Mouse (Mus musculus): ENCODE measurements around the gene Edc3. TPM values are rescaled to one million over a fixed set of nuclear protein-coding genes. Genes with fewer than 3 reads are reported as not detected.
A peak's percentile ranks its signal among the peaks of the same experiment; 100 is the strongest.

The Edc3 gene
- polyA plus RNA-seq (2014; fragmentation: Nextera tagmentation; extraction: Ambion mirVana) = 14.3 and 15.5 TPM in 2 replicates

DNA sequence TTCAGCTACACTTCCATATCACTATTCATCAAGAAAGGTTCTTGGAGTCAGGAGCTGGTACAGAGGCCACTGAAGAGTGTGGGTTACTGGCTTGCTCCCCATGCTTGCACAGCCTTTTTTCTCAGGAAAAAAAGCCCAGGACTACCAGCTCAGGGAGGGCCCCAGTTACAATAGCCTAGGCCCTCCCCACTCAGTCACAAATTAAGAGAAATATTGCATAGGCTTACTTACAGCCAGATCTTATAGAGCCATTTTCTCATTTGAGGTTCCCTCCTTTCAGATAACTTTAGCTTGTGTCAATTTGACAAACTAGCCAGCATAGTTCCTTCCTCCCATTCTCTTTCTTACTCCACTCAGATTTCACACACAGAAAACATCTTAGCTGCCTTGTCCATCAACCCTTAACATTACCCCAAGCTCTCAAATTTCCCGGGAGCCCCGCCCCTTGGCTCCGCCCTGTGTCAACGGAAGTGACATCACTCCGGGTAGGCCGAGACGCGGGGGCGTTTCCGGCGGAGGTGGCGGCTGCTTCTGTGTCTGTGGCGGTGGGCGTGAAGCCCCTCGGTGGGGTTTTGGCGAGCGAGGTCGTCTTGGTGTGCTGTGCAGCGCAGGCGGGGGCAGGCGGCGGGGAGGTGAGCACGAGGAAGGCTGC, at the start of gene Edc3:
Gene Edc3 (plus strand): TSS at position 473 of the 652 bp plus-strand sequence.
- Histone ChIP-seq H3K27me3 (ENCODE audit: control insufficient read depth, insufficient read depth, low read length) (no peaks in the 10 kb centered on the region), H3K4me3 (ENCODE audit: low read depth, low read length) (peak within 1 kb of the TSS; percentile 84), H3K36me3 (ENCODE audit: control insufficient read depth, insufficient read depth, low read length) (peaks cover 7% of the 10 kb centered on the region), H3K27ac (ENCODE audit: low read depth, low read length) (peak within 1 kb of the TSS; percentile 73), H3K4me2 (peak within 1 kb of the TSS; percentile 78), H3K9me3 (replicated peaks; ENCODE audit: control insufficient read depth, low read length) (no peaks in the 10 kb centered on the region), H3K9ac (ENCODE audit: low read depth, low read length) (peak within 1 kb of the TSS; percentile 95), H3K4me1 (ENCODE audit: control insufficient read depth, insufficient read depth, low read length) (peaks cover 4% of the 10 kb centered on the region)
- peak; percentile 82 for ATAC-seq (replicated peaks; ENCODE audit: insufficient number of reproducible peaks, low FRiP score, low TSS enrichment)
- under 1% methylated on average over 23 of the region's 23 CpGs for WGBS (ENCODE audit: insufficient replicate concordance)

DNA sequence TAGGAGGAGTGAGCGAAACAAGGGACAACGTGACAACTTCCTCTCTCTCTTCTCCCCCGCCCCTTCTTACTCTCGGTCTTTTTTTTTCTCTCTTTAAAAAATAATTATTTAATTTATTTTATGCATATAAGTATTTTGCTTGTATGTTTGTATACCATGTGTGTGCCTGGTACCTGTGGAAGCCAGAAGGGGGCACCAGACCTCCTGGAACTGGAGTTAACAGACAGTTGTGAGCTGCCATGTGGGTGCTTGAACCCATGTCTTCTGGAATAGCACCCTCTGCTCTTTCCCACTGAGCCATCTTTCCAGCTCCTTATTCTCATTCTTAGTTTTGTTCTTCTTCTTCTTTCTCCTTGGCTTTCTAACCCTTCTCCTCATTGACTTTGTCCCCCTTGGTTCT, 49.4 kb upstream of the Edc3 start:
- H3K27me3 ChIP-seq (ENCODE audit: control insufficient read depth, insufficient read depth, low read length) = peaks cover 9% of the 10 kb centered on the region
- ATAC-seq (replicated peaks; ENCODE audit: insufficient number of reproducible peaks, low FRiP score, low TSS enrichment) = no peak
- 89% methylated on average over 4 of the region's 4 CpGs for WGBS (ENCODE audit: insufficient replicate concordance)
- H3K36me3 ChIP-seq (ENCODE audit: control insufficient read depth, insufficient read depth, low read length) = no peaks in the 10 kb centered on the region
- H3K9me3 ChIP-seq (replicated peaks; ENCODE audit: control insufficient read depth, low read length) = no peaks in the 10 kb centered on the region
- H3K4me1 ChIP-seq (ENCODE audit: control insufficient read depth, insufficient read depth, low read length) = peaks cover 7% of the 10 kb centered on the region; the same call in 1 of the 2 replicates
- H3K4me2 ChIP-seq = no peak overlapping the region
- no peak overlapping the region for H3K9ac ChIP-seq (ENCODE audit: low read depth, low read length)
- H3K27ac ChIP-seq (ENCODE audit: low read depth, low read length) = no peak overlapping the region
- no peak overlapping the region for H3K4me3 ChIP-seq (ENCODE audit: low read depth, low read length)

DNA sequence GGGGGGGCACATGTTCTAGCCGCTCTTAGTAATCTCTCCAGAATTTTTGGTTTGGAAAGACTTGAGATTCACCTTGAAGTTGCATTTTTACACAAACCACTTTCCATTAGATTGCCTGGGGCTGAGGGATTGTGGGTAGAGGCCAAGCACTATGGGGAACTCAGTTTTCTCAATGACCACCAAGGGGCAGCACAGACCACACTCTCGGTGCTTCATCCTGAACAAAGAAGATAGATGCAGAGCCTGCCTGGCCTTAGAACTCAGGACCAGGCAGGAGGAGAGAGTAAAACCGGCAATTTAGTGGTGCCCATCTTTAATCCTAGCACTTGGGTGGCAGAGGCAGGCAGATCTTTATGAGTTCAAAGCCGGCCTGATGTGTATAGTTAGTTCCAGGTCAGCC, 48.6 kb upstream of the Edc3 start:
- ATAC-seq (replicated peaks; ENCODE audit: insufficient number of reproducible peaks, low FRiP score, low TSS enrichment) = no peak
- H3K4me3 ChIP-seq (ENCODE audit: low read depth, low read length) = no peak overlapping the region
- peaks cover 4% of the 10 kb centered on the region; the same call in 1 of the 2 replicates for H3K4me1 ChIP-seq (ENCODE audit: control insufficient read depth, insufficient read depth, low read length)
- no peak overlapping the region for H3K9ac ChIP-seq (ENCODE audit: low read depth, low read length)
- H3K27ac ChIP-seq (ENCODE audit: low read depth, low read length) = no peak overlapping the region
- H3K36me3 ChIP-seq (ENCODE audit: control insufficient read depth, insufficient read depth, low read length) = no peaks in the 10 kb centered on the region
- WGBS (ENCODE audit: insufficient replicate concordance) = 19% methylated on average over 4 of the region's 4 CpGs
- peaks cover 1% of the 10 kb centered on the region for H3K27me3 ChIP-seq (ENCODE audit: control insufficient read depth, insufficient read depth, low read length)
- no peak overlapping the region for H3K4me2 ChIP-seq
- H3K9me3 ChIP-seq (replicated peaks; ENCODE audit: control insufficient read depth, low read length) = no peaks in the 10 kb centered on the region

DNA sequence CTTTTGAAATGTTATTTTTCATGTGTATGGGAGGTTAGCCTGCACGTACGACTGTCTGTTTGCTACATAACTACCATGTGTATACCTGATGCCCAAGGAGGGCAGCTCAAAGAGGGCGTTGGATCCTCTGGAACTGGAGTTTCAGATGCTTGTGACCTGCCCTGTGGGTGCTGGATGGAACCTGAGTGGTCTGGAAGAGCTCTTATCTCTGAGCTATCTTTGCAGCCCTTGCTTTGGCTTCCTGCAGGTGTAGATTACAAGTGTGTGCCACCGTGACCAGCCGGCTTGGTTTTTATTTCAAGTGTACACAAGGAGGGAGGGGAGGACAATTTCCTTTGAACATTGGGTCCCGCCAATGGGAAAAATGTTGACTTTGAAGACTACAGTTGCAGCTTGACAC, 47.8 kb upstream of the Edc3 start:
- WGBS (ENCODE audit: insufficient replicate concordance) = 63% methylated on average over 6 of the region's 6 CpGs
- no peak for ATAC-seq (replicated peaks; ENCODE audit: insufficient number of reproducible peaks, low FRiP score, low TSS enrichment)
- Histone ChIP-seq H3K9me3 (replicated peaks; ENCODE audit: control insufficient read depth, low read length) (no peaks in the 10 kb centered on the region), H3K27me3 (ENCODE audit: control insufficient read depth, insufficient read depth, low read length) (no peaks in the 10 kb centered on the region), H3K4me3 (ENCODE audit: low read depth, low read length) (no peak overlapping the region), H3K36me3 (ENCODE audit: control insufficient read depth, insufficient read depth, low read length) (no peaks in the 10 kb centered on the region), H3K4me2 (no peak overlapping the region), H3K9ac (ENCODE audit: low read depth, low read length) (no peak overlapping the region), H3K27ac (ENCODE audit: low read depth, low read length) (no peak overlapping the region), H3K4me1 (ENCODE audit: control insufficient read depth, insufficient read depth, low read length) (peaks cover 4% of the 10 kb centered on the region; the same call in 1 of the 2 replicates)

DNA sequence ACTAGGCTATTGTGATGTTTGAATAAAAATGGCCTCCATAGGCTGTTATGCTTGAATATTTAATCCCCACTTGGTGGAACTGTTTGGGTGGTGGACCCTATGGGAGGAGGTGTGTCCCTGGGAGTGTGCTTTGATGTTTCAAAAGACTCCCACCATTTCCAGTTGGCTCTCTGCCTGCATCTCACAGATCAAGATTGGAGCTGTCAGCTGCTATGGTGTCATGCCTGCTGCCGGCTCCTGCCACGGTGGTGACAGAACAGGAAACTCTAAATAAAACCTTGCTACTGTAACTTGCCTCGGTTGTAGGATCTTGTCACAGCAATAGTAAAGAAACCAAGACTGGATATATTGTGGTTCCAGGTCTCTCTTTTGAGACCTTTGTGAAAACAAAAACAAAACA, 46.8 kb upstream of the Edc3 start:
- H3K4me3 ChIP-seq (ENCODE audit: low read depth, low read length) = no peak overlapping the region
- no peaks in the 10 kb centered on the region for H3K36me3 ChIP-seq (ENCODE audit: control insufficient read depth, insufficient read depth, low read length)
- no peaks in the 10 kb centered on the region for H3K27me3 ChIP-seq (ENCODE audit: control insufficient read depth, insufficient read depth, low read length)
- 35% methylated on average over 3 of the region's 3 CpGs for WGBS (ENCODE audit: insufficient replicate concordance)
- no peak overlapping the region for H3K4me2 ChIP-seq
- H3K9ac ChIP-seq (ENCODE audit: low read depth, low read length) = no peak overlapping the region
- no peaks in the 10 kb centered on the region for H3K4me1 ChIP-seq (ENCODE audit: control insufficient read depth, insufficient read depth, low read length)
- no peaks in the 10 kb centered on the region for H3K9me3 ChIP-seq (replicated peaks; ENCODE audit: control insufficient read depth, low read length)
- ATAC-seq (replicated peaks; ENCODE audit: insufficient number of reproducible peaks, low FRiP score, low TSS enrichment) = no peak
- H3K27ac ChIP-seq (ENCODE audit: low read depth, low read length) = no peak overlapping the region

DNA sequence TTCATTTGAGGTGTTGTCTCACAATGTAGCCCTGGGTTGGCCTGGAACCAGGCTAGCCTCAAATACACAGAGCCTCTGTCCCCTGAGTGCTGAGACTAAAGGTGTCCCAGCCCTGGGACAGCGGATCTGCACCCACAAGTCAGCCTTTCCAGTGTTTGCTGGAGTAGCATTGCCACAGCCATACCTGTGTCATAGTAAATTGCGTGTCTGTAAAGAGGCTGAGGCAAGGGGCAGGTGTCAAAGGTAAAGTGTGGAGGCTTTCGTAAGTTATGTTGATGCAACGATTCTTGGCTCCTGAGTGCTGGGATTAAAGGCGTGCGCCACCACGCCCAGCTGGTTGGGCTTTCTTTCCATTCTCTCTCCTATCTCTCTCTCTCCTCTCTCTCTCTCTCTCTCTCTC, 43.7 kb upstream of the Edc3 start:
- Histone ChIP-seq H3K27ac (ENCODE audit: low read depth, low read length) (no peak overlapping the region), H3K36me3 (ENCODE audit: control insufficient read depth, insufficient read depth, low read length) (no peaks in the 10 kb centered on the region), H3K4me1 (ENCODE audit: control insufficient read depth, insufficient read depth, low read length) (peaks cover 3% of the 10 kb centered on the region; the same call in 1 of the 2 replicates), H3K4me3 (ENCODE audit: low read depth, low read length) (no peak overlapping the region), H3K4me2 (no peak overlapping the region), H3K9ac (ENCODE audit: low read depth, low read length) (no peak overlapping the region), H3K27me3 (ENCODE audit: control insufficient read depth, insufficient read depth, low read length) (no peaks in the 10 kb centered on the region), H3K9me3 (replicated peaks; ENCODE audit: control insufficient read depth, low read length) (no peaks in the 10 kb centered on the region)
- 50% methylated on average over 7 of the region's 7 CpGs for WGBS (ENCODE audit: insufficient replicate concordance)
- ATAC-seq (replicated peaks; ENCODE audit: insufficient number of reproducible peaks, low FRiP score, low TSS enrichment) = no peak

DNA sequence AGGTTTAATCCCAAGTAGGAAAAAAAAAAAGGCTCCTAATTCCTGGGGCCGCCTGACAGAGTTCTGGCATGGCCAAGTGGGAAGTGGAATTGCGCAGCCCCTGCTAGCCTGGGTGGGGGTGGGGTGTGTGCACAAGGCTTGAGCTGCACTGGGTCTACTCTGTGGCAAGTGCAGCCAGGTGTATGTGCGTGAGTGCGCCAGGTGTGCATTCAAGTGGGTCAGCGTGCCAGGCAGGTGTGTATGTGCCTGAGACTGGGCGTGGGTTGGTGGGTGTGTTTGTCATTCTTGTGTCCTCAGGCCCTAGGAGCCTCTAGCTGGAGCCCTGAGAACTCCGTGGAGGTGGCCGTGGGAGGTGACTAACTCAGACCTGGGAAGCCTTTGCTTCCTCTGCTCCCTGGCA, 41.8 kb upstream of the Edc3 start:
- no peak overlapping the region for H3K4me2 ChIP-seq
- no peaks in the 10 kb centered on the region for H3K9me3 ChIP-seq (replicated peaks; ENCODE audit: control insufficient read depth, low read length)
- 85% methylated on average over 8 of the region's 8 CpGs for WGBS (ENCODE audit: insufficient replicate concordance)
- no peak overlapping the region for H3K4me3 ChIP-seq (ENCODE audit: low read depth, low read length)
- ATAC-seq (replicated peaks; ENCODE audit: insufficient number of reproducible peaks, low FRiP score, low TSS enrichment) = no peak
- peaks cover 3% of the 10 kb centered on the region; the same call in 1 of the 2 replicates for H3K4me1 ChIP-seq (ENCODE audit: control insufficient read depth, insufficient read depth, low read length)
- H3K36me3 ChIP-seq (ENCODE audit: control insufficient read depth, insufficient read depth, low read length) = no peaks in the 10 kb centered on the region
- H3K27ac ChIP-seq (ENCODE audit: low read depth, low read length) = no peak overlapping the region
- H3K9ac ChIP-seq (ENCODE audit: low read depth, low read length) = no peak overlapping the region
- H3K27me3 ChIP-seq (ENCODE audit: control insufficient read depth, insufficient read depth, low read length) = no peaks in the 10 kb centered on the region

DNA sequence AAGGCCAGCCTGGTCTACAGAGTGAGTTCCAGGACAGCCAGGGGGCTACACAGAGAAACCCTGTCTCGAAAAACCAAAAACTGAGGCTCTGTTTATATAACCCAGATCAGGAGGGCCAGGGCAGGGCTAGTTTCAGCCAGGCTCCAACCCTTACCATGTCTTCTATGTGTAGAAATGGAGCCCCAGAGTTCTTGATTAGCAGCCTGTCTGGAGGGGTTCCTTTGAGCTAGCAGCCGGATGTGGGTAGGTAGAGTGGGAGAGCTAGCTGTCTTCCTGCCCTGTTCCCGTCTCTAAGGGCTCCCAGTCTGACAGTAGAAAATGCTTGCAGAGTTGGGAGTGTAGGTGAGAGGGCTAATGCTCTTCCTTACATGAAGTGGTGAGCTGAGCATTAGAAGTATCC, 41.2 kb upstream of the Edc3 start:
- Histone ChIP-seq H3K27me3 (ENCODE audit: control insufficient read depth, insufficient read depth, low read length) (no peaks in the 10 kb centered on the region), H3K36me3 (ENCODE audit: control insufficient read depth, insufficient read depth, low read length) (no peaks in the 10 kb centered on the region), H3K9me3 (replicated peaks; ENCODE audit: control insufficient read depth, low read length) (no peaks in the 10 kb centered on the region), H3K9ac (ENCODE audit: low read depth, low read length) (no peak overlapping the region), H3K27ac (ENCODE audit: low read depth, low read length) (no peak overlapping the region), H3K4me2 (no peak overlapping the region), H3K4me1 (ENCODE audit: control insufficient read depth, insufficient read depth, low read length) (peaks cover 3% of the 10 kb centered on the region; the same call in 1 of the 2 replicates), H3K4me3 (ENCODE audit: low read depth, low read length) (no peak overlapping the region)
- no peak for ATAC-seq (replicated peaks; ENCODE audit: insufficient number of reproducible peaks, low FRiP score, low TSS enrichment)
- WGBS (ENCODE audit: insufficient replicate concordance) = 61% methylated on average over 3 of the region's 3 CpGs

DNA sequence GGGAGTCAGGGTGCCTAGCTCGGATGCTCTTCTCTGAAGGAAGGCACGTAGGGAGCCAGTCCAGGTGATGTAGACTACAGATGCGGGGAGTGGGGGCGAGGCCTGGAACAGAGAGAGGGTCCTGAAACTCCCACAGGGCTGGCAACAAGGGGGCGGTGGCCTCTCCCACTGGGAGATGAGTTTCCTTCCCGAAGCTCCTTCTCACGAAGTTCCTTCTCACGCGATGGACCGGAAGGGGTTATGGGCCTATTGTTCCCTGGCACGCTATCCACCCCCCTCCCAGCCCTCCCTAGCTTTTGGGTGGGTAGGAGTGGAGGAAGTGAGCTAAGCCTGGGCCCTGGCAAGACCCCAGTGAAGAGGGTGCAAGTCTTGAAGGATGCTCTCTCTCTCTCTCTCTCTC, 40.5 kb upstream of the Edc3 start:
- Histone ChIP-seq H3K27ac (ENCODE audit: low read depth, low read length) (no peak overlapping the region), H3K4me2 (no peak overlapping the region), H3K27me3 (ENCODE audit: control insufficient read depth, insufficient read depth, low read length) (no peaks in the 10 kb centered on the region), H3K9me3 (replicated peaks; ENCODE audit: control insufficient read depth, low read length) (no peaks in the 10 kb centered on the region), H3K9ac (ENCODE audit: low read depth, low read length) (no peak overlapping the region), H3K36me3 (ENCODE audit: control insufficient read depth, insufficient read depth, low read length) (no peaks in the 10 kb centered on the region), H3K4me1 (ENCODE audit: control insufficient read depth, insufficient read depth, low read length) (peaks cover 3% of the 10 kb centered on the region; the same call in 1 of the 2 replicates), H3K4me3 (ENCODE audit: low read depth, low read length) (no peak overlapping the region)
- WGBS (ENCODE audit: insufficient replicate concordance) = 72% methylated on average over 11 of the region's 11 CpGs
- no peak for ATAC-seq (replicated peaks; ENCODE audit: insufficient number of reproducible peaks, low FRiP score, low TSS enrichment)

Data from heart, embryonic 11.5 days (tissue).